Mouse (Mus musculus): ENCODE results near the gene Dnah6. TPM values are rescaled to one million over a fixed set of nuclear protein-coding genes. Genes with fewer than 3 reads are reported as not detected.

The Dnah6 gene
- total and polyA plus RNA-seq, 3 experiments: 0.05 to 0.27 (median 0.07) TPM

- peak; percentile 87 to 89 for DNase-seq
- H3K79me2 ChIP-seq (replicated peaks; ENCODE audit: control insufficient read depth, insufficient read depth, low read length): no peaks in the 10 kb centered on the region
- peaks cover 1% of the 10 kb centered on the region for H3K4me1 ChIP-seq (ENCODE audit: control insufficient read depth, insufficient read depth, low read length)
- TF ChIP-seq POLR2A (IDR thresholded peaks at IDR 0.05; ENCODE audit: insufficient read depth, low read depth, low read length) (no peak), EP300 (IDR thresholded peaks at IDR 0.05; ENCODE audit: insufficient read depth, low read depth, low read length) (no peak), CTCF (IDR thresholded peaks at IDR 0.05) (no peak)
- no peaks in the 10 kb centered on the region for H3K36me3 ChIP-seq (ENCODE audit: control insufficient read depth, insufficient read depth, low read length)
- no peak overlapping the region for H3K4me3 ChIP-seq
- intact Hi-C loops (cut with DNase I): no loop called here
- H3K27me3 ChIP-seq (ENCODE audit: control insufficient read depth, insufficient read depth, low read length): no peaks in the 10 kb centered on the region
- WGBS: 9% methylated on average over 8 of the region's 10 CpGs
- H3K27ac ChIP-seq: peak overlapping the region; percentile 85
- no peak overlapping the region for H3K9ac ChIP-seq (ENCODE audit: low read depth, low read length)
Measured at GRCm38 (mm10) chr6:73222841-73223526, 1.5 kb upstream of the Dnah6 start.

- no peaks in the 10 kb centered on the region for H3K79me2 ChIP-seq (replicated peaks; ENCODE audit: control insufficient read depth, insufficient read depth, low read length)
- 38% methylated on average over 23 of the region's 23 CpGs for WGBS
- TF ChIP-seq POLR2A (IDR thresholded peaks at IDR 0.05; ENCODE audit: insufficient read depth, low read depth, low read length): no peak
- no peak for TF ChIP-seq CTCF (IDR thresholded peaks at IDR 0.05)
- TF ChIP-seq EP300 (IDR thresholded peaks at IDR 0.05; ENCODE audit: insufficient read depth, low read depth, low read length): no peak
- peaks cover 1% of the 10 kb centered on the region for H3K4me1 ChIP-seq (ENCODE audit: control insufficient read depth, insufficient read depth, low read length)
- peak overlapping the region; percentile 85 for H3K27ac ChIP-seq
- intact Hi-C loops (cut with DNase I): no loop called here
- no peaks in the 10 kb centered on the region for H3K27me3 ChIP-seq (ENCODE audit: control insufficient read depth, insufficient read depth, low read length)
- H3K9ac ChIP-seq (ENCODE audit: low read depth, low read length): peak overlapping the region; percentile 6; the same call in 1 of the 2 replicates
- H3K36me3 ChIP-seq (ENCODE audit: control insufficient read depth, insufficient read depth, low read length): no peaks in the 10 kb centered on the region
- H3K4me3 ChIP-seq: peak overlapping the region; percentile 52
- DNase-seq: peak in 1 of 2 experiments; percentile 43
Measured at GRCm38 (mm10) chr6:73221958-73222735, 696 bp upstream of the Dnah6 start.

DNA sequence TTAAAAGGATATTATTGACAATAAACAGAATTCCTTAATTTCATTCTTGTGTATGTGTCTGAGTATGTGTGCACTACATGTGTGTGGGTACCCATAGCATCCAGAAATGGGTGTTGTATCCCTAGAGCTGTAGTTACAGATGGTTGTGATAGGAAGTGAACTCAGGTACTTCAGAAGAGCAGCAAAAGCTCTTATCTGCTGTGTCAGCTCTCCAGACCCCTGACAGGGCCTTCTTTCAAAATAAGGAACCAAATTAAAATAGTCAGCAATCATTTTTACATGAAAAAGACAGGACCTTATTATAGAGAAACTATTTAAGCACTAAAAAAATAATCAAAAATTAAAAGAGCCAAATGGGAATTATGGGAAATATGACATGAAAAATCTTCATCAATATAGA is 9.8 kb downstream of the Dnah6 start:
- no peaks in the 10 kb centered on the region for H3K27me3 ChIP-seq (ENCODE audit: control insufficient read depth, insufficient read depth, low read length)
- no peak overlapping the region for H3K27ac ChIP-seq
- TF ChIP-seq CTCF (IDR thresholded peaks at IDR 0.05): no peak
- TF ChIP-seq EP300 (IDR thresholded peaks at IDR 0.05; ENCODE audit: insufficient read depth, low read depth, low read length): no peak
- TF ChIP-seq POLR2A (IDR thresholded peaks at IDR 0.05; ENCODE audit: insufficient read depth, low read depth, low read length): no peak
- DNase-seq: no peak
- H3K4me1 ChIP-seq (ENCODE audit: control insufficient read depth, insufficient read depth, low read length): no peaks in the 10 kb centered on the region
- no peak overlapping the region for H3K9ac ChIP-seq (ENCODE audit: low read depth, low read length)
- H3K36me3 ChIP-seq (ENCODE audit: control insufficient read depth, insufficient read depth, low read length): no peaks in the 10 kb centered on the region
- intact Hi-C loops (cut with DNase I): no loop called here
- no peaks in the 10 kb centered on the region for H3K79me2 ChIP-seq (replicated peaks; ENCODE audit: control insufficient read depth, insufficient read depth, low read length)
- no peak overlapping the region for H3K4me3 ChIP-seq

- Histone ChIP-seq H3K27ac (no peak overlapping the region), H3K27me3 (ENCODE audit: control insufficient read depth, insufficient read depth, low read length) (no peaks in the 10 kb centered on the region), H3K4me3 (no peak overlapping the region), H3K4me1 (ENCODE audit: control insufficient read depth, insufficient read depth, low read length) (no peaks in the 10 kb centered on the region), H3K79me2 (replicated peaks; ENCODE audit: control insufficient read depth, insufficient read depth, low read length) (no peaks in the 10 kb centered on the region), H3K9ac (ENCODE audit: low read depth, low read length) (no peak overlapping the region), H3K36me3 (ENCODE audit: control insufficient read depth, insufficient read depth, low read length) (no peaks in the 10 kb centered on the region)
- WGBS: 87% methylated on average over 3 of the region's 3 CpGs
- no peak for DNase-seq
- TF ChIP-seq CTCF (IDR thresholded peaks at IDR 0.05) (no peak), EP300 (IDR thresholded peaks at IDR 0.05; ENCODE audit: insufficient read depth, low read depth, low read length) (no peak), POLR2A (IDR thresholded peaks at IDR 0.05; ENCODE audit: insufficient read depth, low read depth, low read length) (no peak)
- intact Hi-C loops (cut with DNase I): no loop called here
Measured at GRCm38 (mm10) chr6:73211036-73211435, 10.4 kb downstream of the Dnah6 start.

DNA sequence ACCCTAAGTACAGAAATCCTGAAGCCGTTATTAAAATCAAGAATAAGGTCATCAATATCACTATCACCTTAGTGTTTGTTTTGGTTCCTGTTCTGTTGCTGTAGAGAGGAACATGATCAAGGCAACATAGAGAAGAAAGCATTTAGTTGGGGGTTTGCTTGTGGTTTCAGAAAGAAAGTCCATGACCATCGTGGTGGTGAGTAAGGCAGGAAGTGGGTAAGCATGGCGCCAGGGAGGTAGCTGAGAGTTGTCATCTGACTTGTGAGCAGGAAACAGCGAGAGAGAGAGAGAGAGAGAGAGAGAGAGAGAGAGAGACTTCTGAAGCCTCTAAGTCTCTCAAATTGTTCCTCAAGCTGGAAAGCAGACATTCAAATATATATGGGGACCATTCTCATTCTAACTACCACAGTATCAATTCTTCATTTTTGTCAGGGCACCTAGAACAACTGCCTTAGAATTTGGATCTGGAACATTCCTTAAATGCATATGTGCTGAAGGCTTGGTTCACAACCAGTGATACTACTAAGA is 10.9 kb downstream of the Dnah6 start:
- intact Hi-C loops (cut with DNase I): no loop called here
- no peak for DNase-seq
- Histone ChIP-seq H3K27me3 (ENCODE audit: control insufficient read depth, insufficient read depth, low read length) (no peaks in the 10 kb centered on the region), H3K79me2 (replicated peaks; ENCODE audit: control insufficient read depth, insufficient read depth, low read length) (no peaks in the 10 kb centered on the region), H3K27ac (no peak overlapping the region), H3K4me1 (ENCODE audit: control insufficient read depth, insufficient read depth, low read length) (no peaks in the 10 kb centered on the region), H3K36me3 (ENCODE audit: control insufficient read depth, insufficient read depth, low read length) (no peaks in the 10 kb centered on the region), H3K4me3 (no peak overlapping the region), H3K9ac (ENCODE audit: low read depth, low read length) (no peak overlapping the region)
- TF ChIP-seq EP300 (IDR thresholded peaks at IDR 0.05; ENCODE audit: insufficient read depth, low read depth, low read length) (no peak), POLR2A (IDR thresholded peaks at IDR 0.05; ENCODE audit: insufficient read depth, low read depth, low read length) (no peak), CTCF (IDR thresholded peaks at IDR 0.05) (no peak)
- 65% methylated on average over 4 of the region's 4 CpGs for WGBS

- no peaks in the 10 kb centered on the region for H3K79me2 ChIP-seq (replicated peaks; ENCODE audit: control insufficient read depth, insufficient read depth, low read length)
- intact Hi-C loops (cut with DNase I): no loop called here
- no peaks in the 10 kb centered on the region for H3K36me3 ChIP-seq (ENCODE audit: control insufficient read depth, insufficient read depth, low read length)
- WGBS: 78% methylated on average over 6 of the region's 6 CpGs
- H3K4me3 ChIP-seq: no peak overlapping the region
- H3K9ac ChIP-seq (ENCODE audit: low read depth, low read length): no peak overlapping the region
- H3K27me3 ChIP-seq (ENCODE audit: control insufficient read depth, insufficient read depth, low read length): no peaks in the 10 kb centered on the region
- TF ChIP-seq CTCF (IDR thresholded peaks at IDR 0.05) (no peak), EP300 (IDR thresholded peaks at IDR 0.05; ENCODE audit: insufficient read depth, low read depth, low read length) (no peak), POLR2A (IDR thresholded peaks at IDR 0.05; ENCODE audit: insufficient read depth, low read depth, low read length) (no peak)
- no peak for DNase-seq
- H3K27ac ChIP-seq: no peak overlapping the region
- H3K4me1 ChIP-seq (ENCODE audit: control insufficient read depth, insufficient read depth, low read length): no peaks in the 10 kb centered on the region
Measured at GRCm38 (mm10) chr6:73209598-73209997, 11.9 kb downstream of the Dnah6 start.

All from heart, adult 2 months (tissue).